Mouse (Mus musculus): ENCODE results near the gene Tmem163.

Tmem163 gene

GRCm38 (mm10) chr1:127651564-127651963 lies 27.8 kb downstream of the Tmem163 start:
- DNase-seq (ENCODE audit: low read depth, low spot score) = no peak

GRCm38 (mm10) chr1:127642976-127643769 lies 36.2 kb downstream of the Tmem163 start:
- no peak for DNase-seq (ENCODE audit: low read depth, low spot score)

GRCm38 (mm10) chr1:127637917-127638316 lies 41.4 kb downstream of the Tmem163 start:
- DNase-seq (ENCODE audit: low read depth, low spot score) = no peak

GRCm38 (mm10) chr1:127627151-127627550 lies 52.2 kb downstream of the Tmem163 start:
- peak; percentile 50 for DNase-seq (ENCODE audit: low read depth, low spot score)

- peak; percentile 86 for DNase-seq (ENCODE audit: low read depth, low spot score)
Observed at GRCm38 (mm10) chr1:127625577-127626362, 53.6 kb downstream of the Tmem163 start.

GRCm38 (mm10) chr1:127622349-127622748 lies 57.0 kb downstream of the Tmem163 start:
- peak; percentile 82 for DNase-seq (ENCODE audit: low read depth, low spot score)

GRCm38 (mm10) chr1:127619036-127619435 lies 60.3 kb downstream of the Tmem163 start:
- no peak for DNase-seq (ENCODE audit: low read depth, low spot score)

- DNase-seq (ENCODE audit: low read depth, low spot score) = no peak
Observed at GRCm38 (mm10) chr1:127610378-127610777, 69.0 kb downstream of the Tmem163 start.

- no peak for DNase-seq (ENCODE audit: low read depth, low spot score)
Observed at GRCm38 (mm10) chr1:127609814-127610213, 69.5 kb downstream of the Tmem163 start.

- DNase-seq (ENCODE audit: low read depth, low spot score) = peak; percentile 44
Observed at GRCm38 (mm10) chr1:127608326-127608725, 71.0 kb downstream of the Tmem163 start.

GRCm38 (mm10) chr1:127603697-127604631 lies 75.4 kb downstream of the Tmem163 start:
- DNase-seq (ENCODE audit: low read depth, low spot score) = no peak

GRCm38 (mm10) chr1:127596143-127596542 lies 83.2 kb downstream of the Tmem163 start:
- DNase-seq (ENCODE audit: low read depth, low spot score) = no peak

GRCm38 (mm10) chr1:127595735-127596134 lies 83.6 kb downstream of the Tmem163 start:
- DNase-seq (ENCODE audit: low read depth, low spot score) = no peak

GRCm38 (mm10) chr1:127589542-127589941 lies 89.8 kb downstream of the Tmem163 start:
- no peak for DNase-seq (ENCODE audit: low read depth, low spot score)

GRCm38 (mm10) chr1:127587071-127587470 lies 92.3 kb downstream of the Tmem163 start:
- no peak for DNase-seq (ENCODE audit: low read depth, low spot score)

GRCm38 (mm10) chr1:127586156-127586555 lies 93.2 kb downstream of the Tmem163 start:
- DNase-seq (ENCODE audit: low read depth, low spot score) = no peak

GRCm38 (mm10) chr1:127577981-127578380 lies 101.4 kb downstream of the Tmem163 start:
- no peak for DNase-seq (ENCODE audit: low read depth, low spot score)

GRCm38 (mm10) chr1:127577083-127577482 lies 102.3 kb downstream of the Tmem163 start:
- no peak for DNase-seq (ENCODE audit: low read depth, low spot score)

GRCm38 (mm10) chr1:127576563-127576962 lies 102.8 kb downstream of the Tmem163 start:
- no peak for DNase-seq (ENCODE audit: low read depth, low spot score)

GRCm38 (mm10) chr1:127576143-127576542 lies 103.2 kb downstream of the Tmem163 start:
- DNase-seq (ENCODE audit: low read depth, low spot score) = no peak

GRCm38 (mm10) chr1:127575692-127576091 lies 103.7 kb downstream of the Tmem163 start:
- DNase-seq (ENCODE audit: low read depth, low spot score) = no peak

- no peak for DNase-seq (ENCODE audit: low read depth, low spot score)
Observed at GRCm38 (mm10) chr1:127573186-127573585, 106.2 kb downstream of the Tmem163 start.

Data from 3T3-L1 (cell line).